Mouse (Mus musculus) lung, adult 2 months (tissue): ENCODE measurements around the gene Abhd8.

Source experiments
- CTCF ChIP-seq: fragments of 200-500 bp; IDR thresholded peaks from 2 replicates; pipeline ENCODE4 v1.5.1; 2011; ENCODE audit warnings: mild to moderate bottlenecking, low read length, control low read depth; ENCODE audit not compliant: insufficient read depth
- POLR2A ChIP-seq: fragments of 200-500 bp; IDR thresholded peaks from 2 replicates; pipeline ENCODE4 v1.6.1; 2011; ENCODE audit warnings: low read depth, mild to moderate bottlenecking, control low read depth, low read length, borderline replicate concordance; ENCODE audit errors: extremely low read depth

DNA sequence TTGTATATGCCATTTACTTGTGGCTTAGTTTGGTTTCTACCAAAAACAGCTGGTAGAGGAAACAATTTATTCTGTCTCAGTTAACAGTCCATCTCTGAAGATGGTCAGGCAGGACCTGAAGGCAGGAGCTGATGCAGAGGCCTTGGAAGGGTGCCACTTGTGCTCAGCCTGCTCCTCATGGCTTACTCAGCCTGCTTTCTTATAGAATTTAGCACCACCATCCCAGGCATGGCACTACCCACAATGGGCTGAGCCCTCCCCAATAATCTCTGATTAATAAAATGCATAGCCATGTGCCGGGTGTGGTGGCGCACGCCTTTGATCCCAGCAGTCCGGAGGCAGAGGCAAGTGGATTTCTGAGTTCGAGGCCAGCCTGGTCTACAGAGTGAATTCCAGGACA lies 2.7 kb upstream of the Abhd8 start:
- no peak for TF ChIP-seq CTCF
- TF ChIP-seq POLR2A = no peak
